Mouse (Mus musculus): Measurements from ENCODE around the gene Sgca.
"Not testable (repeated sequence)": the region's sequence is repeated elsewhere in the genome, so short reads cannot be mapped to it uniquely, and the experiment has no call there.

Gene Sgca

GRCm38 (mm10) chr11:94986435-94986834 is 10.3 kb upstream of the Sgca start:
- no peak for DNase-seq (ENCODE audit: low read depth, low spot score)

GRCm38 (mm10) chr11:94985822-94986221 is 9.7 kb upstream of the Sgca start:
- DNase-seq (ENCODE audit: low read depth, low spot score): no peak

- no peak for DNase-seq (ENCODE audit: low read depth, low spot score)
Observed at GRCm38 (mm10) chr11:94985140-94985539, 9.0 kb upstream of the Sgca start.

- DNase-seq (ENCODE audit: low read depth, low spot score): no peak
Observed at GRCm38 (mm10) chr11:94979462-94980179, 3.5 kb upstream of the Sgca start.

GRCm38 (mm10) chr11:94978947-94979346 is 2.8 kb upstream of the Sgca start:
- DNase-seq (ENCODE audit: low read depth, low spot score): peak; percentile 89

GRCm38 (mm10) chr11:94978178-94978915 is 2.2 kb upstream of the Sgca start:
- no peak for DNase-seq (ENCODE audit: low read depth, low spot score)

GRCm38 (mm10) chr11:94974951-94975350 is 1.2 kb downstream of the Sgca start:
- DNase-seq (ENCODE audit: low read depth, low spot score): no peak

GRCm38 (mm10) chr11:94973313-94973712 is 2.8 kb downstream of the Sgca start:
- DNase-seq (ENCODE audit: low read depth, low spot score): no peak

GRCm38 (mm10) chr11:94972887-94973286 is 3.2 kb downstream of the Sgca start:
- DNase-seq (ENCODE audit: low read depth, low spot score): no peak

- DNase-seq (ENCODE audit: low read depth, low spot score): no peak
Observed at GRCm38 (mm10) chr11:94971895-94972615, 4.1 kb downstream of the Sgca start.

GRCm38 (mm10) chr11:94970210-94970943 is 5.8 kb downstream of the Sgca start:
- DNase-seq (ENCODE audit: low read depth, low spot score): no peak

GRCm38 (mm10) chr11:94969709-94970108 is 6.4 kb downstream of the Sgca start:
- not testable (repeated sequence) for DNase-seq (ENCODE audit: low read depth, low spot score)

GRCm38 (mm10) chr11:94968187-94968586 is 7.9 kb downstream of the Sgca start:
- no peak for DNase-seq (ENCODE audit: low read depth, low spot score)

GRCm38 (mm10) chr11:94967419-94967818 is 8.7 kb downstream of the Sgca start, which contains the start of gene Hils1:
TSS of gene Hils1 (plus strand) at chr11:94967593.
- no peak for DNase-seq (ENCODE audit: low read depth, low spot score)

GRCm38 (mm10) chr11:94962534-94963101 is 13.5 kb downstream of the Sgca start:
- no peak for DNase-seq (ENCODE audit: low read depth, low spot score)

GRCm38 (mm10) chr11:94958065-94958858 is 17.9 kb downstream of the Sgca start:
- peak; percentile 80 for DNase-seq (ENCODE audit: low read depth, low spot score)

- no peak for DNase-seq (ENCODE audit: low read depth, low spot score)
Observed at GRCm38 (mm10) chr11:94957693-94958064, 18.4 kb downstream of the Sgca start.

GRCm38 (mm10) chr11:94955103-94955502 is 21.0 kb downstream of the Sgca start:
- no peak for DNase-seq (ENCODE audit: low read depth, low spot score)

- no peak for DNase-seq (ENCODE audit: low read depth, low spot score)
Observed at GRCm38 (mm10) chr11:94952169-94952568, 24.0 kb downstream of the Sgca start.

- DNase-seq (ENCODE audit: low read depth, low spot score): no peak
Observed at GRCm38 (mm10) chr11:94945236-94945635, 30.9 kb downstream of the Sgca start.

GRCm38 (mm10) chr11:94944295-94944694 is 31.8 kb downstream of the Sgca start:
- no peak for DNase-seq (ENCODE audit: low read depth, low spot score)

Data from WW6 (cell line).